Mouse (Mus musculus) embryonic fibroblast, embryonic 13.5 days (primary cell): ENCODE results near the gene Aplp2. TPM values are rescaled to one million over a fixed set of nuclear protein-coding genes. Genes with fewer than 3 reads are reported as not detected.
A peak's percentile ranks its signal among the peaks of the same experiment; 100 is the strongest.

ENCODE experiments used
- H3K27ac ChIP-seq: 2 replicates; pipeline ENCODE4 v1.5.1; 2012; ENCODE audit warnings: low read length, control low read depth, inconsistent platforms; ENCODE audit not compliant: insufficient read depth
- H3K4me1 ChIP-seq: 2 replicates; pipeline ENCODE4 v1.6.1; 2011; ENCODE audit warnings: low read length; ENCODE audit not compliant: control insufficient read depth, insufficient read depth
- H3K4me3 ChIP-seq: 2 replicates; pipeline ENCODE4 v1.5.1; 2011; ENCODE audit warnings: mild to moderate bottlenecking, control low read depth, low read length; ENCODE audit not compliant: insufficient read depth
- CTCF ChIP-seq: IDR thresholded peaks from 2 replicates; pipeline ENCODE4 v1.5.1; 2011; ENCODE audit warnings: mild to moderate bottlenecking, control low read depth, low read length, moderate library complexity, borderline replicate concordance; ENCODE audit not compliant: insufficient read depth
- POLR2A ChIP-seq: IDR thresholded peaks from 2 replicates; pipeline ENCODE4 v1.6.1; 2011; ENCODE audit warnings: low read depth, mild to moderate bottlenecking, control low read depth, low read length, moderate library complexity
- polyA plus RNA-seq: library from polyadenylated mRNA; stranded (reverse); fragments of >200 nt; gene quantifications from 2 replicates; pipeline ENCODE4 v1.2.4, GENCODE M21; 2011; ENCODE audit warnings: low read depth; ENCODE audit not compliant: missing spikeins, insufficient read length

Aplp2 gene
- polyA plus RNA-seq, 1 experiment: 305 TPM

- Histone ChIP-seq H3K27ac (no peak overlapping the region), H3K4me3 (no peak overlapping the region), H3K4me1 (peaks cover 16% of the 10 kb centered on the region)
- TF ChIP-seq CTCF (no peak), POLR2A (no peak)
Measured at GRCm38 (mm10) chr9:31207732-31208131, 3.9 kb downstream of the Aplp2 start.

- H3K4me1 ChIP-seq: peaks cover 17% of the 10 kb centered on the region
- H3K4me3 ChIP-seq: no peak overlapping the region
- H3K27ac ChIP-seq: no peak overlapping the region; the same call in 1 of the 2 replicates
- TF ChIP-seq POLR2A (no peak), CTCF (no peak)
Measured at GRCm38 (mm10) chr9:31204722-31205121, 6.9 kb downstream of the Aplp2 start.

GRCm38 (mm10) chr9:31203571-31204210 lies 7.9 kb downstream of the Aplp2 start:
- no peak for TF ChIP-seq CTCF
- TF ChIP-seq POLR2A: no peak
- Histone ChIP-seq H3K4me1 (peaks cover 17% of the 10 kb centered on the region), H3K4me3 (no peak overlapping the region), H3K27ac (peak overlapping the region; percentile 34)

GRCm38 (mm10) chr9:31203068-31203467 lies 8.5 kb downstream of the Aplp2 start:
- TF ChIP-seq POLR2A: no peak
- peak overlapping the region; percentile 42 for H3K27ac ChIP-seq
- peaks cover 17% of the 10 kb centered on the region for H3K4me1 ChIP-seq
- no peak overlapping the region for H3K4me3 ChIP-seq

GRCm38 (mm10) chr9:31198614-31199013 lies 13.0 kb downstream of the Aplp2 start:
- no peak overlapping the region for H3K27ac ChIP-seq
- TF ChIP-seq CTCF (no peak), POLR2A (no peak)
- peaks cover 8% of the 10 kb centered on the region for H3K4me1 ChIP-seq
- no peak overlapping the region for H3K4me3 ChIP-seq

GRCm38 (mm10) chr9:31197782-31198181 lies 13.8 kb downstream of the Aplp2 start:
- Histone ChIP-seq H3K4me1 (peaks cover 5% of the 10 kb centered on the region), H3K4me3 (no peak overlapping the region), H3K27ac (no peak overlapping the region)
- TF ChIP-seq POLR2A: no peak
- TF ChIP-seq CTCF: no peak

GRCm38 (mm10) chr9:31196742-31197141 lies 14.9 kb downstream of the Aplp2 start:
- H3K27ac ChIP-seq: no peak overlapping the region
- H3K4me3 ChIP-seq: no peak overlapping the region
- H3K4me1 ChIP-seq: peaks cover 2% of the 10 kb centered on the region; the same call in 1 of the 2 replicates
- TF ChIP-seq CTCF: no peak
- no peak for TF ChIP-seq POLR2A

GRCm38 (mm10) chr9:31195573-31195972 lies 16.0 kb downstream of the Aplp2 start:
- TF ChIP-seq POLR2A: no peak
- TF ChIP-seq CTCF: no peak
- peaks cover 2% of the 10 kb centered on the region; the same call in 1 of the 2 replicates for H3K4me1 ChIP-seq
- H3K27ac ChIP-seq: 0 out of 2 replicates have a peak overlapping the region, but pooled peaks have one; percentile 1
- H3K4me3 ChIP-seq: no peak overlapping the region

- TF ChIP-seq POLR2A (no peak), CTCF (no peak)
- Histone ChIP-seq H3K27ac (no peak overlapping the region), H3K4me3 (no peak overlapping the region), H3K4me1 (peaks cover 8% of the 10 kb centered on the region)
Measured at GRCm38 (mm10) chr9:31192378-31192777, 19.2 kb downstream of the Aplp2 start.

- Histone ChIP-seq H3K4me3 (no peak overlapping the region), H3K4me1 (peaks cover 8% of the 10 kb centered on the region), H3K27ac (no peak overlapping the region)
- TF ChIP-seq POLR2A (no peak), CTCF (no peak)
Measured at GRCm38 (mm10) chr9:31191543-31191942, 20.1 kb downstream of the Aplp2 start.

GRCm38 (mm10) chr9:31189194-31189593 lies 22.4 kb downstream of the Aplp2 start:
- no peak overlapping the region for H3K4me3 ChIP-seq
- H3K27ac ChIP-seq: no peak overlapping the region
- peaks cover 6% of the 10 kb centered on the region for H3K4me1 ChIP-seq
- TF ChIP-seq CTCF (no peak), POLR2A (no peak)
